Mouse (Mus musculus) fibroblast of lung, adult 2 months (primary cell): Measurements from ENCODE around the gene Itfg2.
"Not testable (repeated sequence)": the region's sequence is repeated elsewhere in the genome, so short reads cannot be mapped to it uniquely, and the experiment has no call there.

Experiments used
- DNase-seq: peaks from one replicate; pipeline ENCODE4 v3.0.0-alpha.2; 2011; ENCODE audit warnings: low read depth

Itfg2 gene

GRCm38 (mm10) chr6:128383752-128384151 lies 41.0 kb downstream of the Itfg2 start:
- DNase-seq: no peak

GRCm38 (mm10) chr6:128381254-128381653 lies 43.5 kb downstream of the Itfg2 start:
- DNase-seq: no peak

- not testable (repeated sequence) for DNase-seq
Measured at GRCm38 (mm10) chr6:128380594-128381167, 44.0 kb downstream of the Itfg2 start.

- no peak for DNase-seq
Measured at GRCm38 (mm10) chr6:128379636-128380035, 45.1 kb downstream of the Itfg2 start.

GRCm38 (mm10) chr6:128376371-128377085 lies 48.2 kb downstream of the Itfg2 start:
- DNase-seq: no peak

GRCm38 (mm10) chr6:128375192-128375591 lies 49.5 kb downstream of the Itfg2 start, which contains the start of the genes Tex52 and Gm44596:
Tex52 (plus strand) TSS chr6:128375456.
Gm44596 (plus strand) TSS chr6:128375503.
- no peak for DNase-seq

GRCm38 (mm10) chr6:128370040-128370439 lies 54.7 kb downstream of the Itfg2 start:
- no peak for DNase-seq

- DNase-seq: no peak
Measured at GRCm38 (mm10) chr6:128366466-128366865, 58.3 kb downstream of the Itfg2 start.

GRCm38 (mm10) chr6:128364721-128365120 lies 60.0 kb downstream of the Itfg2 start:
- no peak for DNase-seq

GRCm38 (mm10) chr6:128363007-128363825 lies 61.5 kb downstream of the Itfg2 start:
- DNase-seq: no peak

- DNase-seq: no peak
Measured at GRCm38 (mm10) chr6:128362381-128363006, 62.2 kb downstream of the Itfg2 start, which contains the start of the genes Rhno1 and Foxm1. Rhno1 (minus strand) TSS chr6:128362911. Foxm1 (plus strand) TSS chr6:128362967.

GRCm38 (mm10) chr6:128361901-128362300 lies 62.8 kb downstream of the Itfg2 start:
- DNase-seq: no peak
